Comparison of ENCODE assay signal across 7 mouse cellular contexts in the genomic region with DNA sequence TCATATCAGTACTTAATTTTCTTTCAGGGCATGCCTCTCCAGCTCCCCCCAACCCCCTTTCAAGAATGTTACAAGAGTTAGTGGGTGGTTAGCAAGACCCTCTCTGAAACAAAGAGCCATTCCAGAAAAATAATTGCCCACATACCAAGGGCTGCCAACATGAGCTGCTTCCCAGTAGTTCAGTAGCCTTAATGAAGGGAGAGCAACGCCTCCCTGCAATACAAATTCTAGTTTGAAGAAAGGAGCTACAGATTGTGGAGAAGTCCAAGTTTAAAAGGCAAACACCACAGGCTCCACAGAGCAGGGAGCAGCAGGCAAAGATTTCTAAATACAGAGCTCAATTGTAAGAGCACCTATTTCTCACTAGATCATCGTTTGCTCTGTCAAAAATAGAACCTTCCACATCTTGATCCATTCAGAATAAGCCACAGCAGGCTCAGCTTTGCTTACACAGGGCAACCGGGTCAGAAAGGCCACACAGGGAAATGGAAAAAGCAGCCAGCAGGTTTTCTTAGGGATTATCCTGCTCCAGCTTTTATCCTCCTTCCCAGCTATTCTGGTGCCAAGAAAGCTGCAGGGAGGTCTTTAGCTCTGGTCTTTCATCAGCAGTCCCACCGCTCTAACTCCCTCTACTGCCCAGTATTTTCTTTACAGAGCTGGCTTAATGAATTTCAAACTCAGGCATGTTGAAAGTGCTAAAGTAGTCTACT. TPM values are rescaled to one million over a fixed set of nuclear protein-coding genes. Genes with fewer than 3 reads are reported as not detected.
DNase-seq lines count a peak whose midpoint lies in the region; ATAC-seq and TF ChIP-seq lines count a peak whose summit lies in the region.

No protein-coding gene starts in this region.

- peak; percentile 64 for ATAC-seq in embryonic facial prominence, embryonic 12.5 days (ENCODE audit: insufficient number of reproducible peaks, insufficient read depth, low FRiP score, low TSS enrichment)
- peak; percentile 92 for ATAC-seq in hindbrain, postnatal 0 days
- peak; percentile 85 for ATAC-seq in neural tube, embryonic 15.5 days (ENCODE audit: low FRiP score)

- no peak overlapping the region for H3K4me2 ChIP-seq in embryonic facial prominence, embryonic 12.5 days (replicated peaks)
- H3K4me2 ChIP-seq in hindbrain, postnatal 0 days (ENCODE audit: low read depth, low read length): 0 out of 2 replicates have a peak overlapping the region, but pooled peaks have one; percentile 2
- H3K4me2 ChIP-seq in neural tube, embryonic 15.5 days: no peak overlapping the region

- H3K27me3 ChIP-seq in embryonic facial prominence, embryonic 12.5 days: no peaks in the 10 kb centered on the region
- no peaks in the 10 kb centered on the region for H3K27me3 ChIP-seq in hindbrain, postnatal 0 days (ENCODE audit: insufficient read depth, low read length)
- no peaks in the 10 kb centered on the region for H3K27me3 ChIP-seq in neural tube, embryonic 15.5 days (replicated peaks)

- DNase-seq in left cerebral cortex, postnatal 14 days (ENCODE audit: low spot score in 2 of 2): peak; percentile 45 to 59
- DNase-seq in left cerebral cortex, adult 8-10 months (ENCODE audit: low spot score in 2 of 2): no peak
- DNase-seq in hindbrain, postnatal 0 days (ENCODE audit: low spot score): peak; percentile 89
- no peak for DNase-seq in natural killer cell, adult 2 months (ENCODE audit: low spot score in 2 of 2)
- no peak for DNase-seq in ovary, adult 18-20 months (ENCODE audit: low spot score)

- intact Hi-C loops in left cerebral cortex, postnatal 14 days (cut with DNase I): loop anchor here (5.0 kb wide), 1 partner anchor 214 kb away; no protein-coding TSS in a partner anchor

- peaks cover 6% of the 10 kb centered on the region; the same call in 1 of the 2 replicates for H3K36me3 ChIP-seq in embryonic facial prominence, embryonic 12.5 days
- no peaks in the 10 kb centered on the region for H3K36me3 ChIP-seq in hindbrain, postnatal 0 days (ENCODE audit: insufficient read depth, low read length)
- peaks cover 6% of the 10 kb centered on the region for H3K36me3 ChIP-seq in neural tube, embryonic 15.5 days

- no peak overlapping the region for H3K9ac ChIP-seq in embryonic facial prominence, embryonic 12.5 days
- H3K9ac ChIP-seq in hindbrain, postnatal 0 days (replicated peaks; ENCODE audit: low read length): no peak overlapping the region
- H3K9ac ChIP-seq in neural tube, embryonic 15.5 days (replicated peaks): no peak overlapping the region

- peaks cover 6% of the 10 kb centered on the region; the same call in 1 of the 2 replicates for H3K4me1 ChIP-seq in embryonic facial prominence, embryonic 12.5 days
- H3K4me1 ChIP-seq in hindbrain, postnatal 0 days (ENCODE audit: insufficient read depth, low read length): peaks cover 6% of the 10 kb centered on the region; the same call in 1 of the 2 replicates
- peaks cover 15% of the 10 kb centered on the region for H3K4me1 ChIP-seq in neural tube, embryonic 15.5 days

- no peaks in the 10 kb centered on the region for H3K9me3 ChIP-seq in embryonic facial prominence, embryonic 12.5 days
- H3K9me3 ChIP-seq in hindbrain, postnatal 0 days (ENCODE audit: low read length): no peaks in the 10 kb centered on the region
- no peaks in the 10 kb centered on the region for H3K9me3 ChIP-seq in neural tube, embryonic 15.5 days (replicated peaks)

- TF ChIP-seq CTCF in hindbrain, postnatal 0 days (IDR thresholded peaks at IDR 0.05; ENCODE audit: low read depth): peak; percentile 76

- no peak overlapping the region for H3K4me3 ChIP-seq in embryonic facial prominence, embryonic 12.5 days
- no peak overlapping the region for H3K4me3 ChIP-seq in hindbrain, postnatal 0 days (ENCODE audit: low read length)
- no peak overlapping the region for H3K4me3 ChIP-seq in neural tube, embryonic 15.5 days (replicated peaks)

- peak overlapping the region; percentile 65; the same call in 1 of the 2 replicates for H3K27ac ChIP-seq in embryonic facial prominence, embryonic 12.5 days
- peak overlapping the region; percentile 68 for H3K27ac ChIP-seq in hindbrain, postnatal 0 days
- peak overlapping the region; percentile 79 for H3K27ac ChIP-seq in neural tube, embryonic 15.5 days (replicated peaks)

- 3% methylated on average over 4 of the region's 4 CpGs for WGBS in embryonic facial prominence, embryonic 12.5 days
- WGBS in hindbrain, postnatal 0 days: 6% methylated on average over 4 of the region's 4 CpGs
- WGBS in neural tube, embryonic 15.5 days: 17% methylated on average over 4 of the region's 4 CpGs

RNA-seq across cellular contexts. Expression of a gene that starts 13.6 kb away (rescaled TPM):
- total RNA-seq in left cerebral cortex, postnatal 14 days (2021): 10 to 100 TPM; 62.4 to 68.3 TPM
- 10 to 100 TPM; 55.0 to 65.3 (median 63.9) TPM for total RNA-seq in left cerebral cortex, adult 8-10 months (2022)
- 701 and 762 TPM in 2 replicates for polyA plus RNA-seq in embryonic facial prominence, embryonic 12.5 days (2016; fragmentation: Nextera tagmentation; extraction: Ambion mirVana)
- 106 and 109 TPM in 2 replicates for total RNA-seq in hindbrain, postnatal 0 days (2014; rRNA removed)
- polyA plus RNA-seq in hindbrain, postnatal 0 days (2015; fragmentation: Nextera tagmentation; extraction: Ambion mirVana): 415 and 427 TPM in 2 replicates
- 412 and 440 TPM in 2 replicates for polyA plus RNA-seq in neural tube, embryonic 15.5 days (2015; fragmentation: Nextera tagmentation; extraction: Ambion mirVana)

Comparison
In these comparisons a context has a peak if more than half of its experiments do, and no peak if none do; other contexts are left out.
1. DNase-seq: peak in left cerebral cortex, postnatal 14 days (2 of 2) and hindbrain, postnatal 0 days (single experiment); none in left cerebral cortex, adult 8-10 months (0 of 2), natural killer cell, adult 2 months (0 of 2) and ovary, adult 18-20 months (single experiment).
2. Peak in every context shown above with its lines, with median percentiles within 50 percentile points of each other: ATAC-seq and H3K27ac ChIP-seq.